Mouse (Mus musculus): ENCODE measurements at regions not wholly inside any gene's neighbourhood (a gene's known extent, or its start where the extent isn't known, plus 50 kb on each side); places are given as distances from the start of the nearest gene placed in this dataset.
A peak's percentile ranks its signal among the peaks of the same experiment; 100 is the strongest.

GRCm38 (mm10) chr8:117898015-117898414 lies 96.3 kb upstream of the Mphosph6 start:
- DNase-seq (ENCODE audit: low spot score in 2 of 2): peak in 1 of 2 experiments; percentile 20

- DNase-seq (ENCODE audit: low spot score in 2 of 2): no peak
Observed at GRCm38 (mm10) chr8:117894861-117895260, 93.1 kb upstream of the Mphosph6 start.

- no peak for DNase-seq (ENCODE audit: low spot score in 2 of 2)
Observed at GRCm38 (mm10) chr8:117890211-117890610, 88.5 kb upstream of the Mphosph6 start.

DNA sequence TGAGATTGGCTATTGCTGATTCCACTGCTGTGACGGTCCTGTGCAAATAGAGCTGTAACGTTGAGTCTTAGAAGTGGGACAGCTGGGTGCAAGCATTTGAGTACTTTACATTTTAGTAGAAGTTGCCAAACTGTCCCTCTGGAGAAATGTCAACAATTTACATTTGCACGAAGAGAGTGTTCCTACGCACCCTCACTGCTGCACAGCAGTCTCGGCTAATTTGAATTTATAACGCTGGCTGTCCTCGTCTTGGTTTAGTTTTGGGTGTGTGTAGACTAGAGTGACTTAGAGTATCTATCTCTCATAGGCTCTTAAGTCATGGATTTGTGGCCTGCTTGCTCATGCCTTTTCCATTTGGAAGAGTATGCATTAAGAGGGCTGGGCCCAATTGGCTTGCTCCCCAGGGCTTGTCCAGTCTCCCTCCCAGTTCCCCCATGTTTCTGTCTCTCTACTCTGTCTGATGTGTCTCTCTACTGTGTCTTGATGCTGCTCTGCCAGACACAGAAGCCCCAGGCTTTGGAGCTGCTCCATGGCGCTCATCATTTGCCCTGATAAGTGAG lies 79.8 kb upstream of the Mphosph6 start:
- DNase-seq (ENCODE audit: low spot score in 2 of 2): peak in 1 of 2 experiments; percentile 3

DNA sequence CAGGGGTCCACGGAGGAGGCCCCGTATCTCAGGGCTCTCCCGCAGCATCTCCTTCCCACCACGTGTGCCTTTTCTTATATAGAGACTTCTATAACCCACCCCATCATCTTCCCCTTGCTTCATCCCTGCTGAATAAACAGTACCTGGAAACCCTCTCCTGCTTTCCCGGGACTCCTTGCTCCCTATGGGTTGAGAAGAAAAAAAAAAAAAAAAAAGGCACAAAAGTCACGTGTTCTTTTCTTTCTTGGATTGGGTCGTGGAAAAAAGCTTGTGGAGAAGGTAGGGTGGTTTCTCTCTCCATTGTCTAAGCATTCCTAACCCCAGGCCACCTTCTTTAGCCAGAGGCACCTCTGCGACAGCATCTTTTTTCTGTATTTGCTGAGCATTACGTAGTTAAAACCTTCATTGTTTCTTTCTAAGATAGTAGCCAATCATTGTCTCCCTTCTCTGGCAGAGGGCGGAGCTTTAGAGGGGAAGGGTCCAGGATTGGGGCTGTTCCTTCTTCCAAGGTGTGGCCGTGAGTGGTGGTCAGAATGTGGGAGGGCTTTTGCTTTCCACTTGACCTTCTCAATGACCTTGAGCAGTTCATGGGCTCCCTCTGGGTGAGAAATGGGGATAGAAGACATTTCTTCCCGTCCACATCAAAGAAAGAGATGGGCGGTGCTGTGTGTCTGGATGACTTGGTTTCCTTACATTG lies 78.7 kb upstream of the Mphosph6 start:
- DNase-seq (ENCODE audit: low spot score in 2 of 2): no peak

GRCm38 (mm10) chr8:117873611-117874010 lies 71.9 kb upstream of the Mphosph6 start:
- no peak for DNase-seq (ENCODE audit: low spot score in 2 of 2)

DNA sequence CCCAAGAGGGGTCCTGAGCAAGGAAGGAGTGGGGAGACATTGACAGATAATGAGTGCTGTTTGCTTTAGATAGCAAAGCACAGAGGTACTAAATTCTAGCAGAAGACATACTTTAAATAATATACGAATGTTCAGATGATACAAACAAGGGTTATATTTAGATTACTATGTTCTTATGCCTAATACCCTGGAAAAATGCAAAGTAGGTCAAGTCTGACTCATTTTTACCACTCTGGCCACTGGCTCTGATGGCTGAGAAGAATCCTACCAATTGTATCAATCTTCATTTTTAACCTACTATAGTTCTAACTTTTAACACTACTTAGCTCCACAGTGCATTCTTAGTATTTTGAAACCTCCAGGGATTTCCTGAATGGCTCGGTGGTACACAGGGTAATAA lies 65.4 kb upstream of the Mphosph6 start:
- no peak for DNase-seq (ENCODE audit: low spot score in 2 of 2)

DNA sequence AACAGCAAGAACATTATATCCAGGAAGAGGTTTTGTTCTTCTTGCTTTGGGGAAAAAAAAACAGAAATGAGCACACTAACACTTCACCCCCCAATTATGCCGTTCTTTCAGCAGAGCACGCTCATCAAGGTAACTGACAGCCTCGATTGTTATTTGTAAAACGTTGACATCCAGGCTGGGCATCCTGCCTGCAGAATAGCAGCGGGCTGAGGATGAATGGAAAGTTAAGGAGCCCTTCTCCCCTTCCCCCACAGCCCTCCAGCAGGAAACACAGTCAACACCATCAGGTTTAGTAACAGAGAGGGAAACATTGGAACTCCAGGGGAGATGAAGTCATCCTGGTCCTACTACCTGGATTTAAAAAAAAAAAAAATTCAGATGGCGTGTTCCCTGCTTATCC lies 63.3 kb upstream of the Mphosph6 start:
- DNase-seq (ENCODE audit: low spot score in 2 of 2): no peak

- DNase-seq (ENCODE audit: low spot score in 2 of 2): peak in 1 of 2 experiments; percentile 28
Observed at GRCm38 (mm10) chr8:117863837-117864236, 62.1 kb upstream of the Mphosph6 start.

DNA sequence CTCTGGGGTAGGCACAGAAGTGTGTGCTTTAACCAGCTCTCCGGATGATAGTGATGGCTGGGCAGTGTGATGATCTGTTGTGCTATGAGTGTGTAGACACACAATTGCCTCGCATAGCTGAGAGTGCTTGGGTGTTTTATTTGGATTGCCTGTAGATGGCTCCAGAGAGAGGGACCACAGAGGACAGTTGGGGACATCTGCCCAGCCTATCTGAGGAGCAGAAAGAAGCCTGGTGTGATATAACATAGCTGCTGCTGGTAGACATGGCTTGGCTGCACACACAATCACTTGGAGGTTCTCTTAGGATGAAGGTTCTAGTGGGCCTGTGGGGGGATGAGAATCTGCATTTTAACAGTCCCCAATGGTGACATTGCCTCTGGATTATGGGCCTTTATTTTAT lies 60.6 kb upstream of the Mphosph6 start:
- no peak for DNase-seq (ENCODE audit: low spot score in 2 of 2)

- DNase-seq (ENCODE audit: low spot score in 2 of 2): no peak
Observed at GRCm38 (mm10) chr8:117859734-117860133, 58.0 kb upstream of the Mphosph6 start.

DNA sequence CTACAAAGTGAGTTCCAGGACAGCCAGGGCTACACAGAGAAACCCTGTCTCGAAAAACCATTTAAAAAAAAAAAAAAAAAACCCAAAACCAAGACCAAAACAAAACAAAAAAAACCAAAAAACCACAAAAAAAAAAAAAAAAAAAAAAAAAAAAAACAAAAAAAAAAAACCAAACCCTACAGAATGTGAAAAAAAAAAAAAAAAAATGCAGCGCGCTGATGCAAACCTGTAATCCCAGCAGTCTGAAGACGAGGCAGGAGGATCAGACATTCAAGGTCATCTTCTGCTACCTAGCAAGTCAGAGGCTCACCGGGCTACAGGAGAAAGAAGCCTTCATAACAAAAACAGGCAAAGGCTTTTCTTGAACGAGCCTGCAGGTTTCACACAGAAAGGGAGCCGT lies 57.4 kb upstream of the Mphosph6 start:
- DNase-seq (ENCODE audit: low spot score in 2 of 2): no peak

DNA sequence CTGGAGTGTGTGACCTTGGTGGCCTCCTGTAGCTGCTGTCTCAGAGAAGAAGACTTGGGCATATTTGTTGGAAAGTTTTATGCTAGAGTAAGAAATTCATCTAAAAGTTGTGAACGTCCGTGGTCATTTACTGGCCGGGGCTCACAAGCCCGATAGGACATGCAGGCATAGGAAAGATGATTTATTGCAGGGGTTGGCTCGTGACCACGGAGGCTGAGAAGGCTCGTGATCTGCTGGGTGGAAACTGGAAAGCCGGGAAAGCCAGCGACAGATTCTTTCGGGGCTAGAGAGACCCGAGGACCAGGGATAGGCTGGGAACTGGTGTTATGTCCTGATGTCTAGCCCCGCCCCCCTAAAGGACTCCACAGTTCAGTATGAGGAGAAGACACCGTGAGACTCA lies 54.4 kb upstream of the Mphosph6 start:
- no peak for DNase-seq (ENCODE audit: low spot score in 2 of 2)

- DNase-seq (ENCODE audit: low spot score in 2 of 2): no peak
Observed at GRCm38 (mm10) chr8:117854942-117855491, 53.3 kb upstream of the Mphosph6 start.

DNA sequence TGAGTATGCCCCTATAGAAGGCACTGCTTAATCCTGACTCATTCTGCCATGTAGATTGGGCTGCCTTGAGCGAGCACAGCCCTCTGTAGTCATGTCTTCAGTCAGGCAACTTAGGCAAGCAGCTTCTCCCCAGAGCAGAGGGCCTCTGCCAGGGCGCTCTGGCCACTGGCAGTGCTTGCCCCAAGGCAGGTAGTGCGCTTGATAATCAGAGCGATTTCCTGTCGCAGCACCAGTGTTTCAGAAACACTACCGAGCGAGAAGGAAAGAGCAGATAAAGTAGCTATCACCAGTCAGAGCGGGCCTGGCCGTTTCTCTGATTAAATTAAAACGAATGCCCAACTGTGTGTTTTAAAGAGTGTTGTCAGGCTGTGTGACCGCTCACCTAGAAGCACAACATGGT lies 52.6 kb upstream of the Mphosph6 start:
- DNase-seq (ENCODE audit: low spot score in 2 of 2): no peak

GRCm38 (mm10) chr8:117853408-117853807 lies 51.7 kb upstream of the Mphosph6 start:
- DNase-seq (ENCODE audit: low spot score in 2 of 2): no peak

DNA sequence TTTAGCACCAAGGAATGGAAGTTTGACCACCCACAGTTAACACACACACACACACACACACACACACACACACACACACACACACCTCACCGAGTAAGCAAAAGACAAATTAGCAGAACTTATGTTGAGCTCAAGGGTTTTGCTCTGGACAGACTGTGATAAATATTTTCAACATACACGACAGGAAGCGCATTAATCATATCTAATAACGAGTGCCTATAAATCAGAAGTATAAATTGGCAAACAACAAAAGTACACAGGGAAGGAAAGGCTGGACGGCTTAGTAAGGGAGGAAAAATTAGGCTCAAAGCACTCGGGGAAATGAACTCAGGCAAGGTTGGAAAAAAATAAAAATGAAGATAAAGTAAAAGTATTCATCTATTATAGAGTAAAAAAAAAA lies 50.8 kb upstream of the Mphosph6 start:
- no peak for DNase-seq (ENCODE audit: low spot score in 2 of 2)
